Mouse (Mus musculus) gastrocnemius, postnatal 25 days (tissue): ENCODE measurements around the gene Hoxa11. TPM values are rescaled to one million over a fixed set of nuclear protein-coding genes. Genes with fewer than 3 reads are reported as not detected.
A peak's percentile ranks its signal among the peaks of the same experiment; 100 is the strongest.

Experiments
- DNase-seq: peaks from one replicate; pipeline ENCODE4 v3.0.0; 2022
- total RNA-seq, 2 experiments: library from RNA; stranded (reverse); gene quantifications; 1 replicate in 1 of 2; 2 replicates in 1 of 2; pipeline ENCODE4 v1.2.3; 2021

Gene Hoxa11
- total RNA-seq, 2 experiments from 2014 or later: 1.4 to 1.8 TPM

GRCm38 (mm10) chr6:52247766-52248637, 2.4 kb upstream of the Hoxa11 start:
- peak; percentile 5 for DNase-seq

DNA sequence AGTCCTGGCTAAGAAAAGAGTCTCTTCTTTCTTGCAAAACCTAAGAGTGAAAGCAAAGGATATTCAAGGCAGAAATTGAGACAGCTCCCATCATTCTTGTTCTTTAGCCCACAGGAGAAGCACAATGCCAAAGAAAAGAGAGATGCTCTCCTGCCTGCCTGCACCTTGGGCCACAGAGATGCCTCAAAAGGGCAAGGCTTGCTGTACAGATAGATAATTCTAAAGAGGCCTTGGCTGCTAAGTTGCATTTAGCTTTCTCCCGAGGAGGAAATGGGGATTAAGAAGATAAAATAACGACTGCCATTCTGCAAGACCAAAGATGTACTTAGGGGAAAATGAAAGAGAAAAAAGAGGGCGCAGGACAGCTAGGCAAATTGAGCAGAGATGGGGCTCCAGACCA, 1.3 kb upstream of the Hoxa11 start:
- DNase-seq: peak; percentile 3

DNA sequence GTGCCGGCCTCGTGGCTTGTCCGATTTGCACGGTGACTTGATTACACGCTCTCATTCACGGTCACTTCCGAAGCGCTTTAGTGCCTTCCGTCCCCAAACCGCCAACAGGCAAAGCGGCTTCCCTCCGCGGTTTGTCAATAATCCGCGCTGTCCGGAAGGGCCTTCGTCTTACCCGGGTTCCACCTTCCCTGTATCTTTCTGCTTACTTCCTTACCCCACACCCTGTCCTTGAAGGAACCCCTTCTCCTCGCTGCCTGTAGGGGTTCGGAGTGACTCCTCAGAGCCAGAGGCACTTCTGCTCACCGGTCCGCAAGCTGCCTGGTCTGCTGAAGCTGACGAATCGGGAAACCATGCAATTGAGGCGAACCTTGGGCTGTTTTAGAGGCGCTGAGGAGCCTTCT, 793 bp upstream of the Hoxa11 start:
- DNase-seq: no peak

DNA sequence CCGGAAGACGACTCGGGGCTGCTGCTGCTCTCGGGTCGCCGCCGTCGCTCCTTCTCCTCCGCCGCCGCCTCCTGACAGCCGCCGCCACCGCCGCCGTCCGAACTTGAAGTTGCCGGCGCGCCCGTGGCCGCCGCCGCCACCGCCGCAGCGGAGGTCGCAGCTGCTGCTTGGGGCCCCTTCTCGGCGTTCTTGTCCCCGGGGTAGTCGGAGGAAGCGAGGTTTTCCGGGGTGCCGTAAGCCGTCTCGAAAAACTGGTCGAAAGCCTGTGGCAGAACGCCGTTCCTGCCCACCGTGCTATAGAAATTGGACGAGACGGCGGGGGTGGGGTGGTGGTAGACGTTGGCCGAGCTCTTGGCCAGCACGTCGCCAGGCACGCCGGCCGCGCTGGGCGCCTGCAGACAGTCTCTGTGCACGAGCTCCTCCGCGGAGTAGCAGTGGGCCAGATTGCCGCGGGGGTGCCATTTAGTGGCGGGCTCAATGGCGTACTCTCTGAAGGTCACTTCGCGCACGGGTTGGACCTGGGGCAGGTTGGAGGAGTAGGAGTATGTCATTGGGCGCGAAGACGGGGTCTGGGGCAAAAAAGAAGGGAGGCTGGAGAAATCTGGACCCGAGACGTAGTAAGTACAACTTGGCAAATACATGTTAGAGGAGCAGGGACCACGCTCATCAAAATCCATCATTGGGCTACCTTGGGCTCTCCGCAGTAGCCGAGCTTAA, 412 bp downstream of the Hoxa11 start:
- no peak for DNase-seq

- DNase-seq: peak; percentile 34
These were observed 1.1 kb downstream of the Hoxa11 start for GRCm38 (mm10) chr6:52244471-52245039.

DNA sequence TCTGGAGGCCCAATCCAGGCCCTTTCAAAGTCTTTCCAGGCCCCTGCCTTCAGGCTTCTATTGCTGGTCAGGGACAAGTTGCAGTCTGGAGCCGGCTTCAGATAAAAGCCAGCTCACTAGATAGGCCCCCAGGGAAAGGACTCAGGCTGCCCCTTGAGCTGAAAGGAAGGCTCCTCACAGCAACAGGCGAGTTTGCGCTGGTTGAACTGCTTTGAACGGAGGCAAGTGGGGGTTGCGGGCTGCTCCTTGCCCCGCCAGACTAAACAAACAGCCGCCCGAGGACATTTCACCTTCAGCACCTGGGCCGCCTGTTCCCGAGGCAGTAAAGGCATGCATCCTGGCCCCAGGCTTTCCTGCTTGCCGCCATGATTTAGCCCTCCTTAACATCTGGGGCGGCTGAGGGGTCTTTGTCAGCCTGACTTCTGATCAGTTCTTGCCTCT, 1.9 kb downstream of the Hoxa11 start:
- DNase-seq: peak; percentile 4

DNA sequence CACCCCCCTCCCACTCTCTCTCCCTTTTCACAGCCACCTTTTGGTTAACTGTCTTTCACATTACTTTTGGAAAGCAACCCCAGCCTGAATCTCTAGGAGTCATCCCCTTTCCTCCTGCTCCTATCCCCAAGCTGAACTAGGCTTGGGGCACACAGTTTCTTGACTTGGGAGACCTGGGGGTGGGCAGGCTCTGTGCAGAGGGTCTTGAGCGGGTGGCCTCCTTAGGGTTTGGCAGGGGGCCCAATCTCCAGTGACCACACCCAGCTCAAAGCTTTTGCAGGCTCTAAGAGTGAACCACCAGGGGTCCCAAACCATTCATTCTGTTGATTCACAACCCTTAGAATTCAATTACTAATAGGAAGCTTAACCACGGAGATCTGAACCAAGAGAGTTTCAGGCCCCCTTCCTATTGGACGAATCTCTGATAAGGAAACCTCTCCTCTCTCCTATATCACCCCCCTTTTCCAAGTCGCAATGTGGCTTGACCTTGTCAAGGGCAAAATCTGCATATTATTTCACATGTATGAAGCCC, 2.7 kb downstream of the Hoxa11 start:
- peak; percentile 4 for DNase-seq

DNA sequence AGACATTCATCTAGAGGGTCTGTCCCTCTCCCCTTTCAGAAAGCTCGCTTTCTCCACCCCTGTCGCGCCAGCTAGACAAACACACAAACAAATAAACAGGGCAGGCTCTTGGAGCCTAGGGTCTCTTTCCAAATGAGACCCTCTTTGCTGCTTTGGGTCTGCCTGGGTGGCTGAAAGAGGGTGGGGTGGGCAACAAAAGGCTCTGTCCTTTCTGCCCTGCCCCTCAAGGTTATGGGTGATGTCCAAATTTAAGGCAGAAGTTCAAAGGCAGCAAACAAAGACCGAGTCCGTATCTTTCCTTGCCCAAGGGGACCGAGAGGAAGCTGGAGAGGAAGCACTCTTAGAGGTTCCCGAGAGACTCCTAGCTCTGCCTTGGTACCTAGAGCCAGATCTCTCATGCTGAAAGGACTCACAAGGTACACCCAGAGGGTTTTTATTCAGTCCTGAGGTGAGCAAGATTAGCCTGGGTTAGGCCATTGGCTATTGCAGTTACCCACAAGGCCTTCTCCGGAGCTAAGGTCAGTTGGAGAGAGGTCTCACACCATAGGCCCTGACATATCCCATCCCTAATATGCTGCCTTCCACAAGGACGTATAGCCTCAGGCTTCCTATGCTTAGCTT, 4.5 kb downstream of the Hoxa11 start:
- DNase-seq: no peak

DNA sequence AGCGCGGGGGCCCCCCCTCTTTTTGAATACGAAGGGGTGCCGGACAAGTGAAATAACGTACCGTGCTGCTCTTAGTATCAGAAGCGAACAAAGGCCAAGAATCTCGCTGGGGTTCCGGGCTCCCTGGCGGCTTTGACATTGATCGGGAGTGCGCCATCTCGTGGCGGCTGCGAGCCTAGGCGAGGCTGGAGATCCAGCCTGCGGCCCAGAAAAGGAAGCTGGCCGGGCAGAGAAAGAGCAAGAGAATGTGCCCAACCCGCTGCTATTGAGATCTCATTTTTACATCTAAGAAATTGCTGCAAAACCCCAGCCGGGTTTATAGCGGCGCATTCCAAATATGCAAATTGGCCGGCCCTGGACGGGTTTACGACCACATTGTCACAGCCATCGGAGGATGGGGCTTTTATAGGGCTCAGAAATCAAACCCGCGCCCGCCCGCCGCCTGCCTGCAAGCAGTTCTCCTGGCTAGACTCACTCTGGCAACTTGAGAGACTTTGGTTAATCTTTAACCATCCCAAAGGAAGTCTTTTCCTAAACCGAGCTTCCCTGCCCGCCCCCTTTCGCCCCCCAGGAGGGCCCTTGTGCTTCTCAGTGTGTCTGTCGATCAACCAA, 5.1 kb downstream of the Hoxa11 start, which contains the start of gene Hoxa10:
Hoxa10 (minus strand) TSS at position 466 of the 612 bp plus-strand sequence.
- DNase-seq: peak; percentile 86

- DNase-seq: peak; percentile 13
These were observed 5.8 kb downstream of the Hoxa11 start for GRCm38 (mm10) chr6:52239625-52240388.

DNA sequence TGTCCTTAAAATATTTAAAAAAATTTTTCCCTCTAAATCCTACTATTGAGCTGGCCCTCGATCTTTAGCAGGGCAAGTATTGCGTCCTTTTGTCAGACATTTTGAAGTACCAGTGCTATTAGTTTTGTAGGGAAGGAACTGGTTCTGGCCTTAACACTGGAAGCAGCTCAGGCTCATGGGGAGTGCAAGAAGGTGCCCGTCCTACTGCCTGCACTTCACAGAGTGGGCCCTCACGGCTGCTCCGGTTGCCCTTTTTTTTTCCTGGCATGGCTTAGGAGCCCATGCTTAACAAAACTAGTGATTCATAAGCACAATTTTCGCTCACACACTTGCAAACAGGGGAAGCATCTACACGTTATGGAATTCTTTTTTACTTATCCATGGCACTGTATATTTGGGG, 6.6 kb downstream of the Hoxa11 start:
- peak; percentile 7 for DNase-seq

DNA sequence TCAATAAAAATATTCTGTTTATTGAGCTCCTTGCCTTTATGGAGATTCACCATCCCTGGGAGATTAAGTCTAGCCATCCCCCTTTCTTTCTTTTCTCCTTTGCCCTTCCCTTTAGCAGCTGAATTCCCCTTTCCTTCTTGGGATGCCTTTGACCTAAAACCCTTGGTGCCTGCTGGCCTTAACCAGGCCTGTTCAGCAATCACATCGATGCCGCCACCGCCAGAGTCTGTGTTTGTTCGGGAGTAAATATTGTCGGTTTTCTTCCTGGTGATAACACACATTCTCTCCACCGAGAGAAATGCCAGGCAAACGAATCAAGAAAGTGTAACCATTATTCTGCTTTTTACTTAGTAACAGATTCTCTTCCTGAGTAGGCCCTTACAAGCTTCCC, 7.5 kb downstream of the Hoxa11 start:
- peak; percentile 3 for DNase-seq

DNA sequence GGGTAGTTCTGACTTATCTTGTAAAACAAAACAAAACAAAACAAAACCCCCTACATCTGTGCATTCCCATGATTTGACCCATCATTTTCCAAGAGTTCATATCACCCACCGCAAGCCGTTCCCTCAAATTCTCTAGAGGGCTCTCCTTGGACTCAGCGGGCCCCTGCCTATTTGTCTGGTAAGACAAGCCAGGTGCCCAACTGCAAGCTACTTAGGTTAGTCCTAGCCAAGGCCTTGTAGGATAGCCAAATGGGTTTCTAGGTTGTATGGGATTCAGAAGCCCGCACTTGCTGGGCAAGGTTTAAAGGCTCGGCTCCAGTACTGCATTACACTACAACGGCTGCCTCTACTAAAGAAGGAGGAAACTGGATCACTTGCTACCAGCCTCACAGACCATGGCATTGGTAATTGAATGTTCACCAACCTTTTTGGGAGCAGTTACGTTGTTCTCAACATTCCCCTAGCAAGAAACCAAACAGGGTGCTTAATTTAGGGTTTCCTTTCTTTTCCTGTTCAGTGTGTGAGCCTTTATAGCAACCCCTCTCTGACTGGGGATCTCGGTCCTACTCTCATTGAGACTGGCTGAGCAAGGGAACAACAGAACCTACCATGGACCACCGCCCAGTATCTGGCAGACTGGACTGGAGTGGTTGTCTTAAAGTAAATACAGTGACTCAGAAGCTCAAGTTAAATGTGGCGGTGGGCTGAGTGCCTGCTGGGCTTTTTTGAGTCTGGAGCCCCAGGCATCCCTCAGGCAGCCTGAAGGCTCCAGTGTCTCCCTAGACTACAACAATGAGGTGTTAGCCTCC, 8.1 kb downstream of the Hoxa11 start:
- peak; percentile 18 for DNase-seq

DNA sequence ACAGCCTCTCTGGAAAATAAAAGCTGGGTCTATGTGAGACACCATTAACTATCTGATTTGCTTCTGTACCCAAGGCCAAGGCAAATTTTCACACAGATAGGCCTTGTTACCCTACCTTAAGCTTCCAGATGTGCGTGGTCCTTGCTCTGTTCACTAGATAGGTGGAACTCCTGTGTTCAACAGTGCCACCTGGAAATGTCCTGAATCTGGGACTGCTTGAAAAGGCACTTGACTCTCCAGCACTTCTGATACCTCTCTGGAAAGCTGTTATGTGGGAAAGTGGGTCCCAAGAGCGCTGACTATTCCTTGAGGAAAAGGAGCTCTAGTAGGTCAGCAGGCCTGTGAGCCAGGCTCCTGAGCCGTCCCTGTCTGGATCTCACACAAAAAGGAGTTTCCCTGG, 8.8 kb downstream of the Hoxa11 start:
- DNase-seq: peak; percentile 4

DNA sequence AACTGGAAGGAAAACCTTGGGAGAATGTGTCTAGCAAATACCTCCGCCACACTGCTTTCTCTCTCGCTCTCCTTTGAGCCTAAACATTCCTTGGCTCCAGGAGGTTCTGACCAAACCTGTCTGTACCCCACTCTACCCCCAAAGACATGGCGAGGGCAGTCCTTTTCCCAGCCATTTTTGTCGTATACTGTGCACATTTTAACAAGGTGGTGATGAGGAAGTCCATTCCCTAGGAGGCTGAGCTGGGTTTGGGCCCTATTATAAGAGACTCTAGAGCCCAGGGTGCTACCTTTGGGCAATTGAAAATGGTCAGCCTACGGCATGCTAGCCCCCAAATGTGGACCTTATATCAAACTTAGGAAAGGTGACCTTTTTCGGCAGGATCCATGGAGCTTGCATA, 9.7 kb downstream of the Hoxa11 start:
- peak; percentile 3 for DNase-seq

- DNase-seq: peak; percentile 4
These were observed 10.3 kb downstream of the Hoxa11 start for GRCm38 (mm10) chr6:52235267-52235666.

- peak; percentile 66 for DNase-seq
These were observed 11.0 kb downstream of the Hoxa11 start for GRCm38 (mm10) chr6:52234428-52235140.

GRCm38 (mm10) chr6:52233546-52234427, 11.8 kb downstream of the Hoxa11 start:
- peak; percentile 83 for DNase-seq
